Mouse (Mus musculus) 3T3-L1 (cell line): ENCODE data around the gene Kpna6.

ENCODE experiments used
- DNase-seq: peaks from one replicate; pipeline ENCODE4 v3.0.0-alpha.2; 2015; ENCODE audit warnings: low read depth, low spot score

The Kpna6 gene

GRCm38 (mm10) chr4:129618031-129618430 lies 54.5 kb downstream of the Kpna6 start:
- no peak for DNase-seq

GRCm38 (mm10) chr4:129617121-129617641 lies 55.4 kb downstream of the Kpna6 start:
- no peak for DNase-seq

DNA sequence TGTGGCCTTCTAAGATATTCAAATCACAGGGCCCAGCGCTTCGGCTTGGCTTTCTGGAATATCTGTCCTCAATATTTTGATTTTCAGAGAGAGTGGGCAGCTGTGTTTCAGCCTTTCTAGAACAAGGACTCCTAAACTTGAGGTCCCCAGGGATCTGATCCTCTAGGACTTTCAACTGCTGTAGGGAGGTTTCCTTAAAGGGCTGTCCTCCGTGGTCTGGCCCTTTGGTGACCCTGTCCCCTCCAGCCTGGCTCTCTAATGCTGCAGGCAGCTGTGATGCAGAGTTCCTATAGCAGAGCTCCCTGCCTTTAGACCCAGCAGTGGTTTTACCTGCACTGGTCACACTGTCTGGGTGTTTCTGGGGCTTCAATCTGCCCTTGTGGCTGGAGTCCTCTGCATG lies 55.9 kb downstream of the Kpna6 start:
- no peak for DNase-seq

DNA sequence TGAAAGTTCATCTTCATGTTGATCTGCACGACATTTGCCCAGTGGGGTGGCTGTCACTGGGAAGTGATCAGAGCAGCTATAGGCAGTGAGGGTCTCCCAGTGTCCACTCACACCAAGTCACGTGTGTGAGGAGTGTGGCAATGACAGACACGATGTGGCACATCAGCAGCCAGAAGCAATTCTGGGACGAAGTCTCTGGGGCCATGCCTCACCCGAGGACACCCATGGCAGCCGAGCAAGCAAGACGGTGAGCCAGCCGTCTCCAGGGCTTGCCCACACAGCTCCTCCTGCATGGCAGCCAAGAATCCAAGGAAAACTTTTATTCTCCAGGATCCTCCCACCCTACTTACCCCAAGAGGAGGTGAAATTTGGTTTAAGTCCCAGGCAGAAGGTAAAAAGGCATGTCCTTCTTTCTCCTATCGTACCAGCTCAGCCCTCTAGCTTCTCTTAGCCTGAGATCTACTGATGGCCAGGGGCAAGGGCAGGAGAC lies 56.7 kb downstream of the Kpna6 start:
- DNase-seq: no peak

- no peak for DNase-seq
Measured at GRCm38 (mm10) chr4:129614093-129614492, 58.5 kb downstream of the Kpna6 start, which contains the start of gene Dcdc2b. Gene Dcdc2b (minus strand): TSS chr4:129614257.

DNA sequence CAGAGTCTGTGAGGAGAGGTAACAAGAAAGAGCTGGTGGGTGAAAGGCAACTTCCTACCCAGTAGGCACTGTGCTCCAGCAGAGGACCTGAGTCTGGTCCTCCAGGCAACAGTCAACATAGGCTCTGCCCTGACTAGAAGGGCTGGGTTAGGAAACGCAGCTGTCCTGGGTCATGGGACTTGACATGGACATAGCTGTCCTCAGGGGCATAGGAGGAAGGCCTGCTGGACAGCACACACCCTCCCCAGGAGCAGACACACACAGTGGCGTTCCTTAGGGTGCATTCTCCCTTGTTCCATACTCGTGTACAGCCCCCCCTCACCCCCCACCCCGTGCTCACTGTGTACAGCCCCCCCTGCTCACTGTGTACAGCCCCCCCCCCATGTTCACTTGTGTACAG lies 62.1 kb downstream of the Kpna6 start:
- DNase-seq: no peak

DNA sequence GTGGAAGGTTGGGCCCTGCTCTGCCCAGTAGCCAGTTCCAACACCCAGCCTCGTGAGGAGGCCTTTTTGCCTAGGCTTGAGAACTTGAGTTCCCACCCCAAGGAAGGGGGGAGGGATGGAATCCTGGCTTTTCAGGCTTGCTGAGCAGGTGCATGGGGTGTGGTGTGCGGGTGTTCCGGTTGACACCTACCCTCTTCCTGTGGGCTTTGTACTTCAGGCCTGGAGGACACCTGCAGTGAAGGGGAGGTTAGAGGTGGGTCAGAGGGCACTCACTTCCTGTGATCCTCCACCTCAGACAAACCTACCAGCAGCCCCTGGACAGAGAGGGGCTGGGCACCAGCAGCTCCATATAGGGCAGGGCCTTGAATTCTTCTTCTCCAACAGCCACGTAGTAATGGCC lies 62.5 kb downstream of the Kpna6 start:
- no peak for DNase-seq

DNA sequence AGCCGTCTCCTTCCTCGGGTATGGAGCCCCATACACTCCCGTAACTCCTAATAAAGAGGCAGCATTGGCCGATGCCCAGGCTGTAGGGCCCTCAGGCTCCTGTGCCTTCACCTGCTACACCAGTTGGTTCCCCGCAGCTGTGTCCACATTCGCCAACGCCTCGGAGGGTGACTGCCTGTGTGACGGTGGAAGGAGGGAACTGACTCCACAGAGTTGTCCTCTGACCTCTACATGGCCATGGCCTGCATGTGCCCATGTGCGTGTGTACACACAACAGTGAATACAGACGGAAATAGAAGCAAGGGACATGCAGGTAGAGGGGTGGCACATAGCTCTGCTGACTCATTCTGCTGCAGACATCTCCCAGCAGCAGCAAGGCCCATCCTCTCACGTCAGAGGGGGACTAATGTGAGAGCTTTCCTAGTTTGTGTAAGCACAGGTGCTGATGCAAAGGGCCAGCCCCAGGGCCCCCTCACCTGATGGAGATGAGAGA lies 63.4 kb downstream of the Kpna6 start:
- DNase-seq: no peak

GRCm38 (mm10) chr4:129608426-129609025 lies 64.0 kb downstream of the Kpna6 start:
- peak; percentile 91 for DNase-seq

DNA sequence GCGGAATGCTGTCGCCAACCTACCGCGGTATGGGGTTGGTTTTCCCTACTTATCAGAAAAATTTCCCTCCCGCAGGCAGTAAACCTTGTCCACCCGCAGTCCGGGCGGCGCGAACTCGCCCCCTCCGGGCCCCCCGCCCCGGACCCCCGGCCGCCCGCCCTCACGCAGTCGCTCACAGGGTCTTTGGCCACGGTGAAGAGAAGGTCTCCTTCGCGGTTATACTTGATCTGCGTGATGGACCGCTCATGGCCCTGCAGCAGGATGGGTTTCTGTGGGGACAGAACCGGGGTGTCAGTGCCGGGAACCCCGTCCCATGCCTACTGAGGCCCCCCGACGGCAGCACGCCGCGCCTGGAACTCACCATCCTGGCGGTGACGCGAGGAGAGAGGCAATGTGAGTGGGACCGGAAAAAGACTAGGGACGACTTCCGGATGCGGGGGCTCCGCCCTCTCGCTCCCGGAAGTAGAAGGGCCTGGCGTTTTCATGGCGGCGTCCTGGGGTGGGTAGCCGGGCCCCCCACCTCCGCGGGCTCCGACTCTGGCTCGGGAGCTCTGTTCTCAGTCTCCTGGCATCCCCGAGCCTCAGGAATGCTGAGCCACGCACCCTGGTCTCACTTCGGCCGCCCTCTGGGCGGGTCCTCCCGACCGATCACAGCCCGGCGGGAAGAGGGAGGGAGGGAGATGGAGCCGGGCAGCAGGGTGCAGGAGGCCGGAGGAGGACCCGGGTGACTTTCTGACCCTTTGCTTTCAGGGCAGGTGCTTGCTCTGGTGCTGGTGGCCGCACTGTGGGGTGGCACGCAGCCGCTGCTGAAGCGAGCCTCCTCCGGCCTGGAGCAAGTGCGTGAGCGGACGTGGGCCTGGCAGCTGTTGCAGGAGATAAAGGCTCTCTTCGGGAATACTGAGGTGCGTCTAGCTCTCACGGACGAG lies 72.1 kb downstream of the Kpna6 start, which contains the start of the genes Eif3i and Tmem234:
Eif3i (minus strand) TSS at position 416 of the 926 bp plus-strand sequence.
Tmem234 (plus strand) TSS at position 436 of the 926 bp plus-strand sequence.
- peak; percentile 82 for DNase-seq
